Mouse (Mus musculus) CH12.LX (cell line): ENCODE data around the gene Angel1.

Source experiments
- CTCF ChIP-seq, 2 experiments: IDR thresholded peaks in 1 of 2; conservative IDR thresholded peaks in 1 of 2; 2 replicates each; pipeline ENCODE4 v1.5.1; 2011 to 2012; ENCODE audit warnings: low read depth in 2 of 2, low read length in 2 of 2, improper control_type of control experiment in 1 of 2, inconsistent platforms in 1 of 2, mild to moderate bottlenecking in 1 of 2, moderate library complexity in 1 of 2
- E2F4 ChIP-seq: IDR thresholded peaks from 2 replicates; pipeline ENCODE4 v1.6.1; 2011; ENCODE audit warnings: low read depth, low read length, improper control_type of control experiment; ENCODE audit not compliant: insufficient replicate concordance
- EP300 ChIP-seq: IDR thresholded peaks from 2 replicates; pipeline ENCODE4 v1.6.1; 2011; ENCODE audit warnings: low read length, improper control_type of control experiment
- ETS1 ChIP-seq: conservative IDR thresholded peaks from 2 replicates; pipeline ENCODE4 v1.6.1; 2012; ENCODE audit warnings: low read depth, mild to moderate bottlenecking, inconsistent platforms, low read length, improper control_type of control experiment, moderate library complexity
- HCFC1 ChIP-seq: IDR thresholded peaks from 2 replicates; pipeline ENCODE4 v1.6.1; 2012; ENCODE audit warnings: low read depth, mild to moderate bottlenecking, inconsistent platforms, low read length, improper control_type of control experiment
- MEF2A ChIP-seq: IDR thresholded peaks from 2 replicates; pipeline ENCODE4 v1.6.1; 2014; ENCODE audit warnings: low read depth, mild to moderate bottlenecking, inconsistent platforms, low read length, improper control_type of control experiment, borderline replicate concordance
- POLR2A ChIP-seq: IDR thresholded peaks from 2 replicates; pipeline ENCODE4 v1.6.1; 2011; ENCODE audit warnings: low read depth, mild to moderate bottlenecking, improper control_type of control experiment, low read length
- SMC3 ChIP-seq: IDR thresholded peaks from 2 replicates; pipeline ENCODE4 v1.6.1; 2011; ENCODE audit warnings: low read depth, low read length, improper control_type of control experiment
- USF1 ChIP-seq: IDR thresholded peaks from 2 replicates; pipeline ENCODE4 v1.6.1; 2014; ENCODE audit warnings: low read depth, mild to moderate bottlenecking, inconsistent platforms, low read length, improper control_type of control experiment
- USF2 ChIP-seq: conservative IDR thresholded peaks from 2 replicates; pipeline ENCODE4 v1.6.1; 2011; ENCODE audit warnings: low read depth, low read length, improper control_type of control experiment

- TF ChIP-seq ETS1, result no peak
- TF ChIP-seq CTCF (conservative IDR thresholded peaks at IDR 0.05 in 1 of 2, IDR thresholded peaks at IDR 0.05 in 1 of 2; ENCODE audit: low read depth in 2 of 2, low read length in 2 of 2), result no peak
- no peak for TF ChIP-seq POLR2A
- no peak for TF ChIP-seq USF1
- TF ChIP-seq SMC3, result no peak
- TF ChIP-seq USF2, result no peak
- no peak for TF ChIP-seq MEF2A
- TF ChIP-seq HCFC1, result no peak
- TF ChIP-seq EP300, result no peak
- TF ChIP-seq E2F4, result no peak
Observed at GRCm38 (mm10) chr12:86679991-86680491, 46.2 kb downstream of the Angel1 start.
